Mouse (Mus musculus): ENCODE data around the gene Erc1.

Erc1 gene

GRCm38 (mm10) chr6:119587454-119587853 lies 260.5 kb downstream of the Erc1 start:
- no peak for DNase-seq (ENCODE audit: low spot score in 2 of 2)

- DNase-seq (ENCODE audit: low spot score in 2 of 2), result peak in 1 of 2 experiments; percentile 50
Measured at GRCm38 (mm10) chr6:119585652-119586375, 262.2 kb downstream of the Erc1 start.

GRCm38 (mm10) chr6:119584061-119584460 lies 263.9 kb downstream of the Erc1 start:
- DNase-seq (ENCODE audit: low spot score in 2 of 2), result no peak

GRCm38 (mm10) chr6:119583165-119583564 lies 264.8 kb downstream of the Erc1 start:
- DNase-seq (ENCODE audit: low spot score in 2 of 2), result no peak

- DNase-seq (ENCODE audit: low spot score in 2 of 2), result no peak
Measured at GRCm38 (mm10) chr6:119576706-119577105, 271.3 kb downstream of the Erc1 start.

GRCm38 (mm10) chr6:119575331-119575730 lies 272.6 kb downstream of the Erc1 start:
- DNase-seq (ENCODE audit: low spot score in 2 of 2), result no peak

- DNase-seq (ENCODE audit: low spot score in 2 of 2), result no peak
Measured at GRCm38 (mm10) chr6:119572296-119572695, 275.7 kb downstream of the Erc1 start.

GRCm38 (mm10) chr6:119570797-119571196 lies 277.2 kb downstream of the Erc1 start:
- DNase-seq (ENCODE audit: low spot score in 2 of 2), result no peak

- DNase-seq (ENCODE audit: low spot score in 2 of 2), result no peak
Measured at GRCm38 (mm10) chr6:119568339-119568738, 279.6 kb downstream of the Erc1 start.

- no peak for DNase-seq (ENCODE audit: low spot score in 2 of 2)
Measured at GRCm38 (mm10) chr6:119565451-119566379, 282.3 kb downstream of the Erc1 start.

- no peak for DNase-seq (ENCODE audit: low spot score in 2 of 2)
Measured at GRCm38 (mm10) chr6:119562558-119562957, 285.4 kb downstream of the Erc1 start.

- no peak for DNase-seq (ENCODE audit: low spot score in 2 of 2)
Measured at GRCm38 (mm10) chr6:119558855-119559254, 289.1 kb downstream of the Erc1 start.

GRCm38 (mm10) chr6:119554439-119554838 lies 293.5 kb downstream of the Erc1 start:
- no peak for DNase-seq (ENCODE audit: low spot score in 2 of 2)

- no peak for DNase-seq (ENCODE audit: low spot score in 2 of 2)
Measured at GRCm38 (mm10) chr6:119544518-119544864, 303.5 kb downstream of the Erc1 start.

GRCm38 (mm10) chr6:119543803-119544517 lies 304.0 kb downstream of the Erc1 start, which contains the start of gene Wnt5b:
Wnt5b (minus strand) TSS chr6:119544347.
- DNase-seq (ENCODE audit: low spot score in 2 of 2), result no peak

- DNase-seq (ENCODE audit: low spot score in 2 of 2), result no peak
Measured at GRCm38 (mm10) chr6:119543456-119543802, 304.5 kb downstream of the Erc1 start.

GRCm38 (mm10) chr6:119535867-119536266 lies 312.1 kb downstream of the Erc1 start:
- no peak for DNase-seq (ENCODE audit: low spot score in 2 of 2)

- no peak for DNase-seq (ENCODE audit: low spot score in 2 of 2)
Measured at GRCm38 (mm10) chr6:119533170-119533709, 314.7 kb downstream of the Erc1 start.

- no peak for DNase-seq (ENCODE audit: low spot score in 2 of 2)
Measured at GRCm38 (mm10) chr6:119529659-119530058, 318.3 kb downstream of the Erc1 start.

GRCm38 (mm10) chr6:119526498-119526897 lies 321.5 kb downstream of the Erc1 start:
- DNase-seq (ENCODE audit: low spot score in 2 of 2), result no peak

- no peak for DNase-seq (ENCODE audit: low spot score in 2 of 2)
Measured at GRCm38 (mm10) chr6:119521931-119522391, 326.0 kb downstream of the Erc1 start.

GRCm38 (mm10) chr6:119521482-119521900 lies 326.5 kb downstream of the Erc1 start:
- DNase-seq (ENCODE audit: low spot score in 2 of 2), result peak; percentile 39 to 79

Data from left cerebral cortex, adult 9 months (tissue).